Mouse (Mus musculus): ENCODE measurements around the gene Fyb. TPM values are rescaled to one million over a fixed set of nuclear protein-coding genes. Genes with fewer than 3 reads are reported as not detected.

Fyb gene
- polyA plus RNA-seq, 2 experiments from 2014 or later = 556 to 650 TPM

- peak; percentile 60 for ATAC-seq
Observed at GRCm38 (mm10) chr15:6601330-6601729, 78.7 kb downstream of the Fyb start.

- ATAC-seq = no peak
Observed at GRCm38 (mm10) chr15:6602003-6602402, 79.3 kb downstream of the Fyb start.

- ATAC-seq = peak; percentile 45
Observed at GRCm38 (mm10) chr15:6610703-6611102, 88.0 kb downstream of the Fyb start.

GRCm38 (mm10) chr15:6612835-6613234 is 90.2 kb downstream of the Fyb start:
- ATAC-seq = peak; percentile 58

GRCm38 (mm10) chr15:6616382-6617149 is 93.9 kb downstream of the Fyb start:
- ATAC-seq = no peak

- no peak for ATAC-seq
Observed at GRCm38 (mm10) chr15:6619558-6620316, 97.1 kb downstream of the Fyb start.

- peak; percentile 51 for ATAC-seq
Observed at GRCm38 (mm10) chr15:6622512-6622911, 99.9 kb downstream of the Fyb start.

- peak; percentile 33 for ATAC-seq
Observed at GRCm38 (mm10) chr15:6623529-6624228, 101.0 kb downstream of the Fyb start.

- ATAC-seq = peak; percentile 26
Observed at GRCm38 (mm10) chr15:6624365-6625182, 101.9 kb downstream of the Fyb start.

GRCm38 (mm10) chr15:6625607-6626033 is 103.0 kb downstream of the Fyb start:
- ATAC-seq = peak; percentile 25

GRCm38 (mm10) chr15:6626123-6626522 is 103.5 kb downstream of the Fyb start:
- no peak for ATAC-seq

GRCm38 (mm10) chr15:6628431-6629077 is 105.9 kb downstream of the Fyb start:
- ATAC-seq = no peak

GRCm38 (mm10) chr15:6629174-6629573 is 106.5 kb downstream of the Fyb start:
- ATAC-seq = no peak

- ATAC-seq = no peak
Observed at GRCm38 (mm10) chr15:6635405-6635804, 112.8 kb downstream of the Fyb start.

- no peak for ATAC-seq
Observed at GRCm38 (mm10) chr15:6642223-6642622, 119.6 kb downstream of the Fyb start.

- no peak for ATAC-seq
Observed at GRCm38 (mm10) chr15:6645498-6645897, 122.8 kb downstream of the Fyb start.

GRCm38 (mm10) chr15:6647066-6647465 is 124.4 kb downstream of the Fyb start:
- ATAC-seq = no peak

- ATAC-seq = no peak
Observed at GRCm38 (mm10) chr15:6648757-6649403, 126.2 kb downstream of the Fyb start.

GRCm38 (mm10) chr15:6653046-6653445 is 130.4 kb downstream of the Fyb start:
- no peak for ATAC-seq

- no peak for ATAC-seq
Observed at GRCm38 (mm10) chr15:6658081-6658480, 135.4 kb downstream of the Fyb start.

- no peak for ATAC-seq
Observed at GRCm38 (mm10) chr15:6661951-6662350, 139.3 kb downstream of the Fyb start.

Measured in activated CD4-positive, CD25-positive, alpha-beta regulatory T cell, adult 4 months (primary cell).